Mouse (Mus musculus) cerebellum, postnatal 14 days (tissue): Measurements from ENCODE around the gene Mavs.

Source experiments
- DNase-seq, 2 experiments: peaks; one replicate each; pipeline ENCODE4 v3.0.0; 2021; ENCODE audit warnings: mixed read lengths in 2 of 2

Gene Mavs

GRCm38 (mm10) chr2:131262213-131262672 is 28.4 kb downstream of the Mavs start, which contains the start of gene Pank2:
Gene Pank2, plus strand, starts transcription at chr2:131262495.
- DNase-seq, result peak; percentile 98

GRCm38 (mm10) chr2:131262680-131263670 is 29.1 kb downstream of the Mavs start:
- peak; percentile 18 to 20 for DNase-seq

- no peak for DNase-seq
Observed at GRCm38 (mm10) chr2:131264027-131264426, 30.2 kb downstream of the Mavs start.

GRCm38 (mm10) chr2:131265056-131265455 is 31.2 kb downstream of the Mavs start:
- no peak for DNase-seq

GRCm38 (mm10) chr2:131275493-131275892 is 41.6 kb downstream of the Mavs start:
- DNase-seq, result no peak

GRCm38 (mm10) chr2:131276722-131277121 is 42.9 kb downstream of the Mavs start:
- DNase-seq, result no peak

- DNase-seq, result no peak
Observed at GRCm38 (mm10) chr2:131281596-131281995, 47.7 kb downstream of the Mavs start.

- DNase-seq, result peak in 1 of 2 experiments; percentile 24
Observed at GRCm38 (mm10) chr2:131286276-131286675, 52.4 kb downstream of the Mavs start.

GRCm38 (mm10) chr2:131290669-131291068 is 56.8 kb downstream of the Mavs start:
- DNase-seq, result no peak

GRCm38 (mm10) chr2:131296746-131297261 is 62.9 kb downstream of the Mavs start:
- DNase-seq, result no peak
